Mouse (Mus musculus): ENCODE results near the gene Arf5. TPM values are rescaled to one million over a fixed set of nuclear protein-coding genes. Genes with fewer than 3 reads are reported as not detected.

Arf5 gene
- polyA plus RNA-seq, 1 experiment from 2014 or later, result 239 TPM

GRCm38 (mm10) chr6:28470017-28470602 lies 46.8 kb downstream of the Arf5 start:
- H3K9ac ChIP-seq, result no peak overlapping the region
- H3K9me3 ChIP-seq (replicated peaks), result no peaks in the 10 kb centered on the region
- 44% methylated on average over 4 of the region's 4 CpGs for WGBS
- no peaks in the 10 kb centered on the region for H3K27me3 ChIP-seq (replicated peaks)
- no peak overlapping the region for H3K27ac ChIP-seq (ENCODE audit: poor library complexity, severe bottlenecking)
- no peaks in the 10 kb centered on the region for H3K36me3 ChIP-seq
- no peak for ATAC-seq (ENCODE audit: insufficient number of reproducible peaks, low FRiP score)
- no peak overlapping the region for H3K4me2 ChIP-seq
- H3K4me1 ChIP-seq (replicated peaks), result no peaks in the 10 kb centered on the region
- no peak overlapping the region for H3K4me3 ChIP-seq

GRCm38 (mm10) chr6:28470621-28471020 lies 47.3 kb downstream of the Arf5 start:
- Histone ChIP-seq H3K9ac (no peak overlapping the region), H3K4me1 (replicated peaks) (no peaks in the 10 kb centered on the region), H3K4me2 (no peak overlapping the region), H3K9me3 (replicated peaks) (no peaks in the 10 kb centered on the region), H3K27me3 (replicated peaks) (no peaks in the 10 kb centered on the region), H3K36me3 (no peaks in the 10 kb centered on the region), H3K4me3 (no peak overlapping the region), H3K27ac (ENCODE audit: poor library complexity, severe bottlenecking) (no peak overlapping the region)
- ATAC-seq (ENCODE audit: insufficient number of reproducible peaks, low FRiP score), result no peak
- WGBS, result 73% methylated on average over 5 of the region's 5 CpGs

- H3K4me2 ChIP-seq, result no peak overlapping the region
- H3K4me1 ChIP-seq (replicated peaks), result no peaks in the 10 kb centered on the region
- no peaks in the 10 kb centered on the region for H3K27me3 ChIP-seq (replicated peaks)
- WGBS, result 77% methylated on average over 9 of the region's 9 CpGs
- no peak overlapping the region for H3K4me3 ChIP-seq
- no peaks in the 10 kb centered on the region for H3K9me3 ChIP-seq (replicated peaks)
- no peaks in the 10 kb centered on the region for H3K36me3 ChIP-seq
- no peak overlapping the region for H3K27ac ChIP-seq (ENCODE audit: poor library complexity, severe bottlenecking)
- no peak for ATAC-seq (ENCODE audit: insufficient number of reproducible peaks, low FRiP score)
- no peak overlapping the region for H3K9ac ChIP-seq
These were observed 48.1 kb downstream of the Arf5 start for GRCm38 (mm10) chr6:28471284-28472035.

- no peak overlapping the region for H3K27ac ChIP-seq (ENCODE audit: poor library complexity, severe bottlenecking)
- no peaks in the 10 kb centered on the region for H3K27me3 ChIP-seq (replicated peaks)
- H3K4me2 ChIP-seq, result no peak overlapping the region
- no peaks in the 10 kb centered on the region for H3K4me1 ChIP-seq (replicated peaks)
- ATAC-seq (ENCODE audit: insufficient number of reproducible peaks, low FRiP score), result no peak
- WGBS, result 67% methylated on average over 4 of the region's 4 CpGs
- H3K9ac ChIP-seq, result no peak overlapping the region
- no peaks in the 10 kb centered on the region for H3K9me3 ChIP-seq (replicated peaks)
- no peak overlapping the region for H3K4me3 ChIP-seq
- no peaks in the 10 kb centered on the region for H3K36me3 ChIP-seq
These were observed 50.9 kb downstream of the Arf5 start for GRCm38 (mm10) chr6:28474211-28474610.

GRCm38 (mm10) chr6:28474839-28475238 lies 51.5 kb downstream of the Arf5 start, which contains the start of gene Snd1:
TSS of gene Snd1 (plus strand) at chr6:28475139.
- ATAC-seq (ENCODE audit: insufficient number of reproducible peaks, low FRiP score), result no peak
- no peak within 1 kb of the TSS for H3K9ac ChIP-seq
- H3K36me3 ChIP-seq, result no peaks in the 10 kb centered on the region
- H3K4me2 ChIP-seq, result no peak within 1 kb of the TSS
- H3K27me3 ChIP-seq (replicated peaks), result no peaks in the 10 kb centered on the region
- WGBS, result 73% methylated on average over 5 of the region's 5 CpGs
- H3K4me3 ChIP-seq, result no peak within 1 kb of the TSS
- H3K4me1 ChIP-seq (replicated peaks), result no peaks in the 10 kb centered on the region
- H3K27ac ChIP-seq (ENCODE audit: poor library complexity, severe bottlenecking), result no peak within 1 kb of the TSS
- H3K9me3 ChIP-seq (replicated peaks), result no peaks in the 10 kb centered on the region

Other genes with a start within 250 kb of the Arf5 start
- gene Zfp800, start 25.6 kb upstream of the Arf5 start, polyA plus RNA-seq (2016; fragmentation: Nextera tagmentation; extraction: Ambion mirVana), result 16.8 and 17.1 TPM in 2 replicates
- not detected in 2 replicates for gene Fscn3, start 4.2 kb downstream of the Arf5 start, polyA plus RNA-seq (2016; fragmentation: Nextera tagmentation; extraction: Ambion mirVana)
- gene Gcc1, start 4.8 kb downstream of the Arf5 start, polyA plus RNA-seq (2016; fragmentation: Nextera tagmentation; extraction: Ambion mirVana), result 8.5 and 10.1 TPM in 2 replicates
- gene Pax4, start 25.8 kb downstream of the Arf5 start, polyA plus RNA-seq (2016; fragmentation: Nextera tagmentation; extraction: Ambion mirVana), result not detected in 2 replicates
- gene Snd1, start 51.6 kb downstream of the Arf5 start, polyA plus RNA-seq (2016; fragmentation: Nextera tagmentation; extraction: Ambion mirVana), result 95.2 and 98.3 TPM in 2 replicates

All from heart, embryonic 12.5 days (tissue).